Mouse (Mus musculus) limb, embryonic 12.5 days (tissue): ENCODE data around the gene Tbxa2r. TPM values are rescaled to one million over a fixed set of nuclear protein-coding genes. Genes with fewer than 3 reads are reported as not detected.
A peak's percentile ranks its signal among the peaks of the same experiment; 100 is the strongest.

Experiments used
- ATAC-seq: fragments of 200-750 bp; cut with Nextera tagmentation; 2 replicates; pipeline ENCODE4 v1.8.0; 2017; ENCODE audit warnings: low read depth, moderate TSS enrichment; ENCODE audit not compliant: insufficient number of reproducible peaks, insufficient read depth, low FRiP score, low TSS enrichment
- H3K27ac ChIP-seq: fragments of 300-500 bp; sonication (generic); 2 replicates; pipeline ENCODE4 v1.5.1; 2016; ENCODE audit warnings: mild to moderate bottlenecking, moderate library complexity
- H3K27me3 ChIP-seq: fragments of 300-500 bp; sonication (generic); 2 replicates; pipeline ENCODE4 v1.6.1; 2016; ENCODE audit warnings: mild to moderate bottlenecking, moderate library complexity
- H3K36me3 ChIP-seq: fragments of 300-500 bp; sonication (generic); 2 replicates; pipeline ENCODE4 v1.6.1; 2016; ENCODE audit warnings: mild to moderate bottlenecking, moderate library complexity
- H3K4me1 ChIP-seq: fragments of 300-500 bp; sonication (generic); replicated peaks from 2 replicates; pipeline ENCODE4 v1.6.1; 2016
- H3K4me2 ChIP-seq: fragments of 300-500 bp; sonication (generic); 2 replicates; pipeline ENCODE4 v1.6.1; 2016; ENCODE audit warnings: mild to moderate bottlenecking, moderate library complexity
- H3K4me3 ChIP-seq: fragments of 300-500 bp; sonication (generic); replicated peaks from 2 replicates; pipeline ENCODE4 v1.5.1; 2016; ENCODE audit warnings: mild to moderate bottlenecking
- H3K9ac ChIP-seq: fragments of 300-500 bp; sonication (generic); replicated peaks from 2 replicates; pipeline ENCODE4 v1.6.1; 2016; ENCODE audit warnings: mild to moderate bottlenecking, moderate library complexity
- H3K9me3 ChIP-seq: fragments of 300-500 bp; sonication (generic); 2 replicates; pipeline ENCODE4 v1.6.1; 2016; ENCODE audit warnings: mild to moderate bottlenecking, moderate library complexity
- WGBS: fragments of 180-500 bp; shearing (Covaris S2); methylation state at CpG from one replicate; pipeline ENCODE4 v1.1.7; 2016; 5-methylcytosine and 5-hydroxymethylcytosine counted together
- polyA plus RNA-seq: library from polyadenylated mRNA; unstranded; fragments of >200 nt; fragmentation: Nextera tagmentation; extraction: Ambion mirVana; gene quantifications from 2 replicates; pipeline ENCODE4 v1.2.1, GENCODE M21; 2016

Tbxa2r gene
- polyA plus RNA-seq, 1 experiment from 2014 or later: 2.2 TPM

GRCm38 (mm10) chr10:81346453-81347067, 18.0 kb downstream of the Tbxa2r start:
- H3K9me3 ChIP-seq: no peaks in the 10 kb centered on the region
- 0 out of 2 replicates have a peak overlapping the region, but pooled peaks have one; percentile 35 for H3K27ac ChIP-seq
- peaks cover 49% of the 10 kb centered on the region for H3K4me1 ChIP-seq
- peaks cover 62% of the 10 kb centered on the region for H3K27me3 ChIP-seq
- H3K4me2 ChIP-seq: peak overlapping the region; percentile 58
- WGBS: 5% methylated on average over 55 of the region's 55 CpGs
- H3K4me3 ChIP-seq: peak overlapping the region; percentile 28
- H3K9ac ChIP-seq: peak overlapping the region; percentile 47; the same call in 1 of the 2 replicates
- no peak for ATAC-seq
- H3K36me3 ChIP-seq: peaks cover 30% of the 10 kb centered on the region

DNA sequence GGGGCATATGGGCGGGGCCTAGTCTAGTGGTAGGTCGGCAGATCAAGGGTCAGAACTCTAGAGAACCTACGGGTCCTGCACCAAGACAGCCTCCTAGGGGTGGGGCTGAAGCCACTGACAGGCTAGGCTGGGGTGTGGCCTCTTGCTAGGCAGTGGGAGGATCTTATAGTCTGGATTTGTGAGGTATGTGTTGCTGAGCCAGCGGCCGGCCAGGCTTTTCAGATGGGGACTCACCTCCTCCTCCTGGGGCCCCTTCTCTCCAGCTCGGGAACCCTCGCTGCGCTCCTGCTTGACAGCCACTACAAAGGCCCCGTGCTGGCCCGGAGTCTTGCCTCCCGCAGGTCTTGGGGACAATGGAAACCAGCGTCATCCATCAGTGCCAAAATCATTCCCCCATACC, 20.6 kb downstream of the Tbxa2r start:
- 5% methylated on average over 12 of the region's 12 CpGs for WGBS

DNA sequence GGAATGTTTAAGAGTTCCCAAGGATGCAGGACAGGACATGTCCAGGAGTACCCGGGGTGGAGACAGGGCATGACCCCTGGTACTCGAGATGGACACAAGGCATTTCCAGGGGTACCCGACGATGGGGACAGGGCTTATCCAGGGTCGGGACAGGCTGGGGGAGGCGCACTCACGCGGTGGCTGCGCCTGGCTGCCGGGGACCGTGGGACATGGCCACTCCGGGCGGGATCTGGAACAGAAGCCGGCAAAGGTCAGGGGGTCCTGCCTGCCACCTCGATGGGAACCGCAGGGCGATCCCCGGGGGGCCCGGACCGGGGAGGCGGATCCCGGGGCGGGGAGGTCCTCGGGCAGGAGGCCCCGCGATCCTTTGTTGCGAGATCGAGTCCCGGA, 21.4 kb downstream of the Tbxa2r start:
- peak overlapping the region; percentile 92 for H3K4me2 ChIP-seq
- H3K4me1 ChIP-seq: peaks cover 47% of the 10 kb centered on the region
- peak overlapping the region; percentile 81 for H3K27ac ChIP-seq
- 0% methylated on average over 28 of the region's 29 CpGs for WGBS
- peaks cover 29% of the 10 kb centered on the region for H3K27me3 ChIP-seq
- H3K4me3 ChIP-seq: peak overlapping the region; percentile 94
- ATAC-seq: peak; percentile 4; the same call in 1 of the 2 replicates
- H3K9ac ChIP-seq: peak overlapping the region; percentile 91
- H3K36me3 ChIP-seq: peaks cover 30% of the 10 kb centered on the region
- H3K9me3 ChIP-seq: no peaks in the 10 kb centered on the region

More for the DNA sequence above, 20.6 kb downstream of the Tbxa2r start:
- no peak for ATAC-seq
- Histone ChIP-seq H3K4me1 (peaks cover 47% of the 10 kb centered on the region), H3K4me2 (peak overlapping the region; percentile 92), H3K9me3 (no peaks in the 10 kb centered on the region), H3K27me3 (peaks cover 37% of the 10 kb centered on the region), H3K4me3 (peak overlapping the region; percentile 94), H3K36me3 (peaks cover 30% of the 10 kb centered on the region), H3K9ac (peak overlapping the region; percentile 91), H3K27ac (peak overlapping the region; percentile 81)

DNA sequence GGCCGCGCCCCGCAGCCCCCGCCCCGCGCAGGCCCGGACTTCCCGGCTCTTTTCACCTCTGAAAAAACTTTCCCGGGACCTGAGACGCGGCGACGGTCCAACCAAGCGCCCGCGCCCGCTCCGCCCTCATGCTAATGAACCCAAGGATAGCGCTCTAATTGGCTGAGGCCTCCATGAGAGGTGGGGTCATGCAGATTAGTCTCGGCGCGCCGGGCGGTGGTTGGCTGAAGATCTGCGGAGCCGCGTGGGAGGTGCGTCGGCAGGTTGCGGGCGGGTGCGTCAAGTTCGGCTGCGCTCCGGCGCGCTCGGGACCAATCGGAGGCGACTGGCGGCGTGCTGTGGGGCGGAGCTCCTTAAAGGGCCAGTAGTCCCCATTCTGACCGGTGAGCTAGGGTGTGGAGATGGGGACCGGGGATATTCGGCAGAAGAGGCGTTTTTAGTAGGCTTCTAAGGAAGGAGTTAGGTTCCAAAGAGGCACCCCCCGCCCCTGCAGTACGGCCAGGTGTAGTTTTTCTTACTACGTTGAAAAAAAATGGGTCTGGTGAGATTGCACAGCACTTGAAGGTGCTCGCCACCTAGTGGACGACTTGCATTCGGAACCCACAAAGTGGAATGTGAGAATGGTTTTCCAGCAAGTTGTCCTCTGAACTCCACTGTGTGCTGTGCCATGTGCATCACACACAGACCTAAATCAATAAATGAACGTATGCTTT, 22.0 kb downstream of the Tbxa2r start, which contains the start of gene Hmg20b:
Hmg20b (minus strand) TSS at position 130 of the 713 bp plus-strand sequence.
- peak; percentile 90 for ATAC-seq
- under 1% methylated on average over 54 of the region's 54 CpGs for WGBS
- H3K9ac ChIP-seq: peak within 1 kb of the TSS; percentile 91
- H3K27ac ChIP-seq: peak within 1 kb of the TSS; percentile 81
- H3K9me3 ChIP-seq: no peaks in the 10 kb centered on the region
- H3K4me1 ChIP-seq: peaks cover 47% of the 10 kb centered on the region
- H3K27me3 ChIP-seq: peaks cover 23% of the 10 kb centered on the region
- peak within 1 kb of the TSS; percentile 94 for H3K4me3 ChIP-seq
- peak within 1 kb of the TSS; percentile 92 for H3K4me2 ChIP-seq
- H3K36me3 ChIP-seq: peaks cover 25% of the 10 kb centered on the region

DNA sequence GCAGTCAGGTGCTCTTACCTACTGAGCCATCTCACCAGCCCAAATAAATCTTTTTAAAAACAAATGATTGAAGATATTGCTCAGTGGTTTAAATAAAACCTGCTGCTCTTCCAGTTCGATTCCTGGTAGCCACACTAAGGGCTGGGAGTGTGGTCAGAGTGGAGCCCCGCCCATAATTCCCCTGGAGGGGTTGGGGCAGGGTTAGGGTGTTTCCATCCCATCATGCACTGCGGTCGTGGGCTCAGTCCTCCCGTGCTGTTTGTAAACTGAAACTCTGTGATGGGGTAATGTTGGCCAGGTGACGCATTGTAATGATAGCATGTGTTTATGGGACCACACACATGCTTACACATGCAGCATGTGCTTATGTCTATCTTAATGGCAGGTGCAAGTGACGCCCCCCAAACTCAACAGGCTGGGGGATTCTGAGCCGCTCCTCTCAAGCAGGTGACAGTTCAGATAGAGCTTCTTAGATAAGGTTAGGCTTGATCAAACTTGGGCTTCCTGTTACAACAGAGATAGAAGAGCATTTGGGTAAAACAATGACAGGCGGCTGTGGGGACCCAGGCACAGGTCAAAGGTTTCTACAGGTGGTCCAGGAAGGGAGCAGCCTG, 23.3 kb downstream of the Tbxa2r start:
- 21% methylated on average over 9 of the region's 9 CpGs for whole genome bisulfite sequencing
- Histone ChIP-seq H3K4me1 (peaks cover 48% of the 10 kb centered on the region), H3K36me3 (peaks cover 19% of the 10 kb centered on the region), H3K27me3 (0 out of 2 replicates have a peak, but pooled peaks cover 12% of the 10 kb centered on the region), H3K4me3 (no peak overlapping the region), H3K9ac (no peak overlapping the region), H3K27ac (no peak overlapping the region), H3K9me3 (no peaks in the 10 kb centered on the region), H3K4me2 (no peak overlapping the region)
- no peak for ATAC-seq

- H3K27ac ChIP-seq: no peak overlapping the region
- no peaks in the 10 kb centered on the region for H3K9me3 ChIP-seq
- peaks cover 12% of the 10 kb centered on the region; the same call in 1 of the 2 replicates for H3K27me3 ChIP-seq
- H3K9ac ChIP-seq: no peak overlapping the region
- H3K36me3 ChIP-seq: no peaks in the 10 kb centered on the region
- H3K4me3 ChIP-seq: no peak overlapping the region
- ATAC-seq: no peak
- H3K4me2 ChIP-seq: no peak overlapping the region
- peaks cover 48% of the 10 kb centered on the region for H3K4me1 ChIP-seq
- 67% methylated on average over 9 of the region's 9 CpGs for WGBS
These were observed 26.4 kb downstream of the Tbxa2r start for GRCm38 (mm10) chr10:81354738-81355477.

DNA sequence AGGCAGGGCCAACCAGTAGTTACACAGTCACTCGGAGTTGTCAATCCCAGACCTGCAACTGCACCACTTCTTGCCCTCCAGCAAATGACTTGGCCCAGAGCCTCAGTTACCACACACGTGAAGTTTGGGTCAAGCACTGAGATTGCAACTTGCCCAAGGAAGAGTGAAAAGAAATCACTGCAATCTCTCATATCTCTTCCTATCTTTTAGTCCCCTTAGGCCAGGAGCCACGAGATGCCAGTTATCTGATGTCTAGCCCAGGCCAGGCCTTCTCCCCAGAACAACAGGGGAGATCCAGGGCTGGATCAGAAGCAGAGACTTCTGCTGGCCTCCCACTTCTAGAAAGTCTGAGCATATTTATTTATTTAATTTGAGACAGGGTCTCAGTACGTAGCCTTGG, 27.0 kb downstream of the Tbxa2r start:
- H3K4me2 ChIP-seq: no peak overlapping the region
- no peaks in the 10 kb centered on the region for H3K9me3 ChIP-seq
- WGBS: 86% methylated on average over 4 of the region's 4 CpGs
- H3K27ac ChIP-seq: no peak overlapping the region
- no peak for ATAC-seq
- no peaks in the 10 kb centered on the region for H3K36me3 ChIP-seq
- peaks cover 50% of the 10 kb centered on the region for H3K4me1 ChIP-seq
- no peak overlapping the region for H3K4me3 ChIP-seq
- H3K27me3 ChIP-seq: peaks cover 12% of the 10 kb centered on the region; the same call in 1 of the 2 replicates
- no peak overlapping the region; the same call in 1 of the 2 replicates for H3K9ac ChIP-seq

DNA sequence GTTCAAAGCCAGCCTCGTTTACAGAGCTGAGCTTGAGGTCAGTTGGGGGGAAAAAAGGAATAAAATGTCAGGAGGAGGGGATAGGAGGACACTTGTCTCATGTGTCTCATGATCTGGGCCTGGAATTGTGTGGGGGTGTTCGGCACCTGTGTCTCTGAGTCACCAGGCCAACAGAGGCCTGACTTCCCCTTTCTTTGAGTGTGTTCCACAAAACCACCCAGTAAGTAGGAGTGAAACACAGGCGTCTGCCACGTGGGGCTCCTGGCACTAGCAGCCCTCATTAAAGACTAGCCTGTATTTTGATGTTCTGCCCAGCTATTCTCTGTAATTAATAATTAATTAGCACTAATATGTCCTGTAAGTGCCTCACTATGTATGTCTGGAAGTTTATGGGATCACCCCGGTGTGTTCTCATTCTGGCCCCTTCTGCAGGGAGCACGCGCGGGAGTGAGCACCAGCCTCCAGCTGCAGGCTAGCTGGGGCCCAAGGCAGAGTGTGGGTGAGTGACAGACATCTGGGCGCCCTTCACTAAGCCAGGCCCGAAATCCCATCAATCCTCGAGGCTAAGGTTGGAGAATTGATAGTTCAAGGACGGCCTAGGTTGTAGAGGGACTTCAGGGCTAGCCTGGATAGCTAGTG, 27.9 kb downstream of the Tbxa2r start:
- 44% methylated on average over 12 of the region's 12 CpGs for WGBS
- H3K9ac ChIP-seq: 0 out of 2 replicates have a peak overlapping the region, but pooled peaks have one; percentile 12
- H3K4me2 ChIP-seq: peak overlapping the region; percentile 94
- peaks cover 48% of the 10 kb centered on the region for H3K4me1 ChIP-seq
- H3K36me3 ChIP-seq: no peaks in the 10 kb centered on the region; the same call in 1 of the 2 replicates
- H3K9me3 ChIP-seq: no peaks in the 10 kb centered on the region
- no peak for ATAC-seq
- peak overlapping the region; percentile 75; the same call in 1 of the 2 replicates for H3K4me3 ChIP-seq
- H3K27ac ChIP-seq: no peak overlapping the region
- peaks cover 12% of the 10 kb centered on the region; the same call in 1 of the 2 replicates for H3K27me3 ChIP-seq

- Histone ChIP-seq H3K4me2 (peak within 1 kb of the TSS; percentile 94), H3K9ac (peak within 1 kb of the TSS; percentile 78), H3K4me3 (peak within 1 kb of the TSS; percentile 75), H3K27ac (no peak within 1 kb of the TSS), H3K27me3 (peaks cover 18% of the 10 kb centered on the region; the same call in 1 of the 2 replicates), H3K4me1 (peaks cover 42% of the 10 kb centered on the region), H3K36me3 (peaks cover 6% of the 10 kb centered on the region; the same call in 1 of the 2 replicates), H3K9me3 (no peaks in the 10 kb centered on the region)
- peak; percentile 73 for ATAC-seq
- WGBS: 2% methylated on average over 79 of the region's 79 CpGs
These were observed 28.7 kb downstream of the Tbxa2r start, which contains the start of gene Mfsd12 for GRCm38 (mm10) chr10:81356991-81357844. TSS of gene Mfsd12 (plus strand) at chr10:81357491.
